Mouse (Mus musculus): ENCODE data around the gene Dtd1. TPM values are rescaled to one million over a fixed set of nuclear protein-coding genes. Genes with fewer than 3 reads are reported as not detected.

Dtd1 gene
- total RNA-seq, 2 experiments from 2014 or later = 11.9 to 12.9 TPM

GRCm38 (mm10) chr2:144764116-144764788 is 164.6 kb downstream of the Dtd1 start:
- DNase-seq (ENCODE audit: low spot score in 2 of 2) = no peak

GRCm38 (mm10) chr2:144765219-144765618 is 165.5 kb downstream of the Dtd1 start:
- no peak for DNase-seq (ENCODE audit: low spot score in 2 of 2)

- DNase-seq (ENCODE audit: low spot score in 2 of 2) = no peak
Observed at GRCm38 (mm10) chr2:144768375-144769117, 168.8 kb downstream of the Dtd1 start.

- no peak for DNase-seq (ENCODE audit: low spot score in 2 of 2)
Observed at GRCm38 (mm10) chr2:144769118-144769496, 169.4 kb downstream of the Dtd1 start.

- DNase-seq (ENCODE audit: low spot score in 2 of 2) = no peak
Observed at GRCm38 (mm10) chr2:144769556-144769955, 169.9 kb downstream of the Dtd1 start.

- DNase-seq (ENCODE audit: low spot score in 2 of 2) = no peak
Observed at GRCm38 (mm10) chr2:144770452-144770941, 170.8 kb downstream of the Dtd1 start.

GRCm38 (mm10) chr2:144771841-144772240 is 172.1 kb downstream of the Dtd1 start:
- no peak for DNase-seq (ENCODE audit: low spot score in 2 of 2)

GRCm38 (mm10) chr2:144774636-144775160 is 175.0 kb downstream of the Dtd1 start:
- DNase-seq (ENCODE audit: low spot score in 2 of 2) = no peak

- DNase-seq (ENCODE audit: low spot score in 2 of 2) = no peak
Observed at GRCm38 (mm10) chr2:144775626-144776025, 175.9 kb downstream of the Dtd1 start.

GRCm38 (mm10) chr2:144779263-144779662 is 179.6 kb downstream of the Dtd1 start:
- no peak for DNase-seq (ENCODE audit: low spot score in 2 of 2)

GRCm38 (mm10) chr2:144780731-144781130 is 181.0 kb downstream of the Dtd1 start:
- DNase-seq (ENCODE audit: low spot score in 2 of 2) = no peak

GRCm38 (mm10) chr2:144781871-144782270 is 182.2 kb downstream of the Dtd1 start:
- no peak for DNase-seq (ENCODE audit: low spot score in 2 of 2)

- no peak for DNase-seq (ENCODE audit: low spot score in 2 of 2)
Observed at GRCm38 (mm10) chr2:144782481-144782880, 182.8 kb downstream of the Dtd1 start.

GRCm38 (mm10) chr2:144783190-144783589 is 183.5 kb downstream of the Dtd1 start:
- no peak for DNase-seq (ENCODE audit: low spot score in 2 of 2)

GRCm38 (mm10) chr2:144783831-144784230 is 184.1 kb downstream of the Dtd1 start:
- DNase-seq (ENCODE audit: low spot score in 2 of 2) = no peak

- no peak for DNase-seq (ENCODE audit: low spot score in 2 of 2)
Observed at GRCm38 (mm10) chr2:144791671-144792294, 192.1 kb downstream of the Dtd1 start.

- DNase-seq (ENCODE audit: low spot score in 2 of 2) = no peak
Observed at GRCm38 (mm10) chr2:144797515-144797914, 197.8 kb downstream of the Dtd1 start.

- no peak for DNase-seq (ENCODE audit: low spot score in 2 of 2)
Observed at GRCm38 (mm10) chr2:144807766-144808754, 208.4 kb downstream of the Dtd1 start.

Data from gastrocnemius, postnatal 4 days (tissue).